Mouse (Mus musculus) C2C12 (cell line): Measurements from ENCODE around the gene Ank2.

Source experiments
- CTCF ChIP-seq: IDR thresholded peaks from one replicate; pipeline ENCODE4 v1.5.1; 2011; ENCODE audit not compliant: control insufficient read depth, insufficient read depth, insufficient read length
- MAX ChIP-seq: IDR thresholded peaks from one replicate; pipeline ENCODE4 v1.6.1; 2011; ENCODE audit warnings: mild to moderate bottlenecking, control low read depth
- MYOG ChIP-seq: IDR thresholded peaks from one replicate; pipeline ENCODE4 v1.6.1; 2011; ENCODE audit not compliant: control insufficient read depth, insufficient read length; ENCODE audit errors: extremely low read depth

GRCm38 (mm10) chr3:127109413-127109812, 389.7 kb downstream of the Ank2 start:
- TF ChIP-seq MYOG (no peak), MAX (no peak), CTCF (no peak)
